Mouse (Mus musculus) intestine, embryonic 16.5 days (tissue): Measurements from ENCODE around the gene Stim1. TPM values are rescaled to one million over a fixed set of nuclear protein-coding genes. Genes with fewer than 3 reads are reported as not detected.
"Not testable (repeated sequence)": the region's sequence is repeated elsewhere in the genome, so short reads cannot be mapped to it uniquely, and the experiment has no call there.

Experiments
- ATAC-seq: fragments of 200-750 bp; cut with Nextera tagmentation; 2 replicates; pipeline ENCODE4 v1.8.0; 2017; ENCODE audit warnings: moderate TSS enrichment, moderate library complexity
- H3K27ac ChIP-seq: fragments of 300-500 bp; sonication (generic); 2 replicates; pipeline ENCODE4 v1.5.1; 2014; ENCODE audit warnings: mild to moderate bottlenecking, low read length
- H3K27me3 ChIP-seq: fragments of 300-500 bp; sonication (generic); replicated peaks from 2 replicates; pipeline ENCODE4 v1.6.1; 2014; ENCODE audit warnings: low read length, control low read depth, mixed read lengths; ENCODE audit not compliant: control insufficient read depth, insufficient read depth
- H3K36me3 ChIP-seq: fragments of 300-500 bp; sonication (generic); 2 replicates; pipeline ENCODE4 v1.6.1; 2014; ENCODE audit warnings: low read length, control low read depth; ENCODE audit not compliant: control insufficient read depth, insufficient read depth
- H3K4me1 ChIP-seq: fragments of 300-500 bp; sonication (generic); 2 replicates; pipeline ENCODE4 v1.6.1; 2014; ENCODE audit warnings: low read length, control low read depth, mixed read lengths; ENCODE audit not compliant: control insufficient read depth, insufficient read depth
- H3K4me2 ChIP-seq: fragments of 300-500 bp; sonication (generic); 2 replicates; pipeline ENCODE4 v1.6.1; 2014; ENCODE audit warnings: low read depth, low read length, control low read depth
- H3K4me3 ChIP-seq: fragments of 300-500 bp; sonication (generic); 2 replicates; pipeline ENCODE4 v1.5.1; 2014; ENCODE audit warnings: mild to moderate bottlenecking, low read length
- H3K9ac ChIP-seq: fragments of 300-500 bp; sonication (generic); 2 replicates; pipeline ENCODE4 v1.6.1; 2014; ENCODE audit warnings: low read depth, low read length
- H3K9me3 ChIP-seq: fragments of 300-500 bp; sonication (generic); 2 replicates; pipeline ENCODE4 v1.6.1; 2016; ENCODE audit warnings: low read length, control low read depth; ENCODE audit not compliant: control insufficient read depth
- WGBS: fragments of 180-500 bp; shearing (Covaris S2); extraction: QIAGEN DNeasy Blood & Tissue Kit; methylation state at CpG from one replicate; pipeline ENCODE4 v1.1.7; 2014; 5-methylcytosine and 5-hydroxymethylcytosine counted together
- polyA plus RNA-seq: library from polyadenylated mRNA; unstranded; fragments of >200 nt; fragmentation: Nextera tagmentation; extraction: Ambion mirVana; gene quantifications from 2 replicates; pipeline ENCODE4 v1.2.1, GENCODE M21; 2015

Stim1 gene
- polyA plus RNA-seq, 1 experiment from 2014 or later, result 21.1 TPM

DNA sequence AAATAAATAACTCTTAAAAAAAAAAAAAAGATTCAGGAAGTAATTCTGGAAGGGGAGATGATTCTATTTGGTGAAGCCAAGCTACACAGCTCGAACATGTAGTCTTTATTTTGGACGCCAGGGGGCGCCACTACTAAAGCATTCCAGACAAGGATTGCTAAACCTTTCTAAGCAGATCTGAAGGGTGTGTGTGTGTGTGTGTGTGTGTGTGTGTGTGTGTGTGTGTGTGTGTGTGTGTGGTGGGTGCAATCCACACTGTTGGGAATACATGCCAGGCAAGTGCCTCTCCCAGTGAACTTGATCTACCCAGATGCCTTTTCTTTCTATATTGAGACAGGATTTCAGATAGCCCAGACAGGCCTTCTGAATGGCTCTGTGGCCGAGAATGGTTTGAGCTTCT lies 9.4 kb upstream of the Stim1 start:
- WGBS, result 21% methylated on average over 4 of the region's 4 CpGs
- H3K27me3 ChIP-seq, result no peaks in the 10 kb centered on the region
- H3K9ac ChIP-seq, result no peak overlapping the region
- no peak overlapping the region for H3K27ac ChIP-seq
- no peak overlapping the region for H3K4me2 ChIP-seq
- H3K4me1 ChIP-seq, result no peaks in the 10 kb centered on the region
- H3K4me3 ChIP-seq, result no peak overlapping the region
- H3K36me3 ChIP-seq, result no peaks in the 10 kb centered on the region
- ATAC-seq, result peak; percentile 71
- H3K9me3 ChIP-seq, result no peaks in the 10 kb centered on the region

DNA sequence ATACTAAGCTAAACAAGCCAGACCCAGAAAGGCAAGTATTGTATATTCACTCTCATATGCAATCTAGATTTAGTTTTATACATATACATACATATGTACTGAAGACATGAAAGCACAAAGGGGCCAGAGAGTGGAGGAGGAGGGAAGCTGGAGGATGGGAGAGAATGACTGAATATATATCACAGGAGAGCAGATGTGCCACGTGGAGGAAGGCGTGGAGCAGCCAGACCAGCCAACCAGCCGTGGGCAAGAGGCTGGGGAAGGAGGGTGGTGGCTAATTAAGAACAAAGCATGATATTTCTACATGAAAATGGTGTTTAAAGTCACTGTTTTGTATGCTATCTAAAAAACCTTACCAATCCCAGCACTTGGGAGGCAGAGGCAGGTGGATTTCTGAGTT lies 8.9 kb upstream of the Stim1 start:
- H3K9me3 ChIP-seq, result no peaks in the 10 kb centered on the region
- H3K4me2 ChIP-seq, result no peak overlapping the region
- 64% methylated on average over 3 of the region's 3 CpGs for WGBS
- no peak overlapping the region for H3K27ac ChIP-seq
- ATAC-seq, result no peak
- no peaks in the 10 kb centered on the region for H3K36me3 ChIP-seq
- no peaks in the 10 kb centered on the region for H3K4me1 ChIP-seq
- no peak overlapping the region for H3K4me3 ChIP-seq
- H3K27me3 ChIP-seq, result no peaks in the 10 kb centered on the region
- no peak overlapping the region for H3K9ac ChIP-seq

DNA sequence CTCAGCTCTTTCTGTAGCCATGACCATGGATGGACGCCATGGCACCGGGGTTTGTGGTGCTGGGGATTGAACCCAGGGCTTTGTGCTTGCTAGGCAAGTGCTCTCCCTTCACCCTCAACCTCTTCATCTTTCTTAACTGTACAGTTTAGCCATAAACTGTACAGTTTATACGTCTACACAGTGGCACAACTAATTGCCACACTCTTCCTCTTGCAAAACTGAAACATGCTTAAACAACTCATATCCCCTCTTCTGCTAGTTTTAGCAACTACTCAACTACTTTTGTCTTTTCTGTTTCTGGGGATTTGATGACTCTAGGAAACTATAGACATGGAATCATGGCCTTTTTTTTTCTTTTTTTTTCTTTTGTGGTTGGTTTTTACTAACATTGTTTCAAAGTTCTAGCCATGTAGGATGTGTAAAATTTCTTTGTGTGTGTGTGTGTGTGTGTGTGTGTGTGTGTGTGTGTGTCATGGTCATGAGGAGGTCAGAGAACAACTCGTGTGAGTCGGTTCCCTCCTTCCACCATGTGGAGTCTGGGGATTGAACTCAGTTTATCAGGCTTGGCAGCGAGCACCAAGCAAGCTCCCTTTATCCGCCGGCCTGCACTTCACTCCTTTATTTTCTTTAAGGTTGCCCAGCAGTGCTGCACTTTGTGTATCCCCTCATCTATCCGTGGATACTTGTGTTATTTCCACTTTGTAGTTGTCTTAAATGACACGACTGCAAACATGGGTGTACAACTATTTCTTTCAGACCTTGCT lies 7.7 kb upstream of the Stim1 start:
- 86% methylated on average over 10 of the region's 10 CpGs for WGBS

DNA sequence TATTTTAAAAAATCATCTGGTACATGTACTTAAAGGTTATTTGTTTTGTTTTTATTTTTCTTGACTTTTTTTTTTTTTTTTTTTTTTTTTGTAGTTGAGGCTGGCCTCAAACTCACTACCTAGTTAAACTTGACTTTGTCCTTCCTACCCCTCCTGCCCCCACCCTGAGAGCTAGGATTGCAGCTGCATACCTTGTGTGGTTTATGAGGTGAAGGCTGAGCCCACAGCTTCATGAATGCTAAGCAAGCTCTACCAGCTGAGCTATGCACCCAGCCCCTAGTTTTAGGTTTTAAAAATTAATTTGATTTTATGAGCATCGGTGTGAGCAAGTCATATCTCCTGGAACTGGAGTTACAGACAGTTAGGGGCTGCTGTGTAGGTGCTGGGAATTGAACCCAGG lies 7.1 kb upstream of the Stim1 start:
- Histone ChIP-seq H3K27me3 (no peaks in the 10 kb centered on the region), H3K4me3 (no peak overlapping the region), H3K9ac (no peak overlapping the region), H3K9me3 (no peaks in the 10 kb centered on the region), H3K27ac (no peak overlapping the region), H3K36me3 (no peaks in the 10 kb centered on the region), H3K4me2 (no peak overlapping the region), H3K4me1 (no peaks in the 10 kb centered on the region)
- ATAC-seq, result no peak
- 90% methylated on average over 1 of the region's 1 CpGs for WGBS

More for the DNA sequence above, 7.7 kb upstream of the Stim1 start:
- H3K9me3 ChIP-seq, result no peaks in the 10 kb centered on the region
- no peak overlapping the region for H3K9ac ChIP-seq
- no peak overlapping the region for H3K4me3 ChIP-seq
- ATAC-seq, result no peak
- no peak overlapping the region for H3K27ac ChIP-seq
- H3K4me1 ChIP-seq, result no peaks in the 10 kb centered on the region
- no peaks in the 10 kb centered on the region for H3K36me3 ChIP-seq
- no peak overlapping the region for H3K4me2 ChIP-seq
- H3K27me3 ChIP-seq, result no peaks in the 10 kb centered on the region

DNA sequence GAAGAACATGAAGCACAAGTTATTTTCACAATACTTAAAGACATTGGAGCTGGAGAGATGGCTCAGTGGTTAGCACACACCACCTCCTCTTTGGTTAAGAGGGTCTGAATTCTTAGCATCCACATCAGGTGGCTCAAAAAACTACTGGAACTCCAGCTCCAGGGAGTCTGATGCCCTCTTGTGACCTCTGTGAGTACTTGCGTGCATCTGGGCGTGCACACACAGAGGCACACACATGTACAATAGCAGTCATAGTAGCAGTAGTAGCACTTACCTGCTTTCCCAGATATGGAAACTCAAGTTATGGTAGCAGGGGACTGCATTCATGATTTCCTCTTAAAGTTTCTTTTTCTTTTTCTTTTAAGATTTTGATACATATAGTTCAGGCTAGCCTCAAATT lies 4.6 kb upstream of the Stim1 start:
- no peaks in the 10 kb centered on the region for H3K36me3 ChIP-seq
- no peak overlapping the region for H3K27ac ChIP-seq
- 88% methylated on average over 2 of the region's 2 CpGs for WGBS
- H3K27me3 ChIP-seq, result no peaks in the 10 kb centered on the region
- H3K4me2 ChIP-seq, result no peak overlapping the region
- no peaks in the 10 kb centered on the region for H3K9me3 ChIP-seq
- no peaks in the 10 kb centered on the region for H3K4me1 ChIP-seq
- no peak overlapping the region for H3K4me3 ChIP-seq
- no peak overlapping the region for H3K9ac ChIP-seq
- no peak for ATAC-seq

DNA sequence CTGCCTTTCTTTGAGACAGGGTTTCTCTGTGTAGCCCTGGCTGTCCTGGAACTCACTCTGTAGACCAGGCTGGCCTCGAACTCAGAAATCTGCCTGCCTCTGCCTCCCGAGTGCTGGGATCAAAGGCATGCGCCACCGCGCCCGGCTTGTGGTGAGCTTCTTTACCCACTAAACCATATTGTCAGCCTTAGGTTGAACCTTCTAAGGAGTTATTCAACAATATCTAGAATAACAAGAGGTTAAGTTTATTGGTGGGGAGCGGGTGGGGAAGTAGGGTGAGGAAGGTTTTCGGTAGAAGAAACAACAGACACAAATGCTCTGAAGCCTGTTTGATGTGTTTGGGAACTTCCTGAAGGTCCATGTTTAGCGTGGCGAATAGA lies 1.6 kb upstream of the Stim1 start:
- H3K27me3 ChIP-seq, ATAC-seq, H3K27ac ChIP-seq, H3K36me3 ChIP-seq, H3K9me3 ChIP-seq, H3K9ac ChIP-seq, H3K4me2 ChIP-seq, H3K4me3 ChIP-seq: not testable (repeated sequence)
- 90% methylated on average over 10 of the region's 10 CpGs for WGBS
- H3K4me1 ChIP-seq, result peaks cover 12% of the 10 kb centered on the region

DNA sequence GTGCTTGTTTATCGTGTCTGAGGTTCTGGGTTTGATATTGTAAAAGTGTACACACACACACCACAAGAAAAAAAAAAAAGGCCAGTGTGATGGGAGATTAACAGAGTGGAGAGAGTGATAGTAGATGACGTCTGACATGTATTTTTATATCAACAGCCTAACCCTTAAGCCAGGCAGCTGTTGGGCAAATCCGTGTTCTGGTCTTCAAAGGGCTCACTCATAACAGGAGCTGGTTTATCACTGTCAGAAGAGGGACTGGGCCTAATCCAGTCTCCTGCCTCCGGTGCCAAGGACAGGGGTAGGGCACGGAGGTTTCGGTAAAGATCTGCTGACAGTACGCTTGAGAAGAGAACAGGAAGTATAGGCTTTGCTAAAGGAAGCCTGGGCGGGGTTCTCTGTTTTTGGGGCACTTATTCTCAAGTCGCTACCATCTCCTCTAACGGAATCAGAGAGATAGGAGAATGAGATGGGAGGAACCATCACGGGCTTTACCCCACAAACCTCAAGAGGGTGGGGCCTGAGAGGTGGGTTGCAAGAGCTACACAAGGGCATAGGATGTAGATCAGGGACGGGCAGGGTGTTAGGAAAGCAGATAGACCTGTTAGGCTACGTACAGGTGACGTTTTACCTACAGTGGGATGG lies 1.1 kb upstream of the Stim1 start:
- ATAC-seq, result peak; percentile 22
- Histone ChIP-seq H3K36me3 (no peaks in the 10 kb centered on the region), H3K4me1 (peaks cover 12% of the 10 kb centered on the region), H3K4me3 (no peak overlapping the region), H3K27me3 (no peaks in the 10 kb centered on the region), H3K9ac (no peak overlapping the region), H3K9me3 (no peaks in the 10 kb centered on the region), H3K4me2 (peak overlapping the region; percentile 1; the same call in 1 of the 2 replicates), H3K27ac (no peak overlapping the region)
- 47% methylated on average over 14 of the region's 14 CpGs for WGBS

DNA sequence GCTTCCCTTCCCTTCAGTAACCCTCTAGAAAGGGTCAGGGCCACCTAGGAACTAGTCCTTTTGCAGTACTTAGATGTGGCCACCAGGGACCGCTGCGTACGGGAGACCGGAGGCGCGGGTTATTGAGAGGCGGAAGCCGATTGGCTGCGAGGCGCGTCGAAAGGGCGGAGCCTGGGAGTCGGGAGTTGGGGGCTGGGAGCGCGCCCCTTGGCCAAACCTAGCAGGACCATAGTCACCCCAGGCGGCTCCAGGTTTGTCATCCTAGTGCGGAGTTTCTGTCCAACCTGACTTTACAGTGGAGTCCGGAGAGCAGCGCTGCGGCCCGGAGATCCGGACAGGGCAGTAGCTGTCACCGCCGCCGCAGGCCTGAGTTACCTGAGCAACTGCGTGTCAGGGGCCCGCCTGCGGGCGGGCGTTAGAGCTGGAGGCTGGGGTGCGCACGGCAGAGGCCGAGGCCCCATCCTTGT lies 460 bp upstream of the Stim1 start:
- Histone ChIP-seq H3K27ac (peak overlapping the region; percentile 76; the same call in 1 of the 2 replicates), H3K4me2 (peak overlapping the region; percentile 73), H3K9me3 (no peaks in the 10 kb centered on the region), H3K36me3 (no peaks in the 10 kb centered on the region), H3K4me3 (peak overlapping the region; percentile 85), H3K27me3 (no peaks in the 10 kb centered on the region), H3K9ac (peak overlapping the region; percentile 79), H3K4me1 (peaks cover 12% of the 10 kb centered on the region)
- under 1% methylated on average over 34 of the region's 34 CpGs for WGBS
- peak; percentile 95 for ATAC-seq

DNA sequence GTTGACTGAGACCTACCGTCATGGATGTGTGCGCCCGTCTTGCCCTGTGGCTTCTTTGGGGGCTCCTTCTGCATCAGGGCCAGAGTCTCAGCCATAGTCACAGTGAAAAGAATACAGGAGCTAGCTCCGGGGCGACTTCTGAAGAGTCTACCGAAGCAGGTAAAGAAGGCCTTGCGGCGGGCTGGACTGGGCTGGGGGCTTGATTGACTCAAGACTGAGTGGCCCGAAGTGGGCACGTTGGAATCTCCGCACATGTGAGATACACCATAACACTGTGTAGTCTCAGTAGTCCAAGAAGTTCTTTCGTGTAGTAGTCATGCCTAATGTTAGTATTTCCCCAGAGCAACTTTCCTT lies 766 bp downstream of the Stim1 start:
- H3K9me3 ChIP-seq, result no peaks in the 10 kb centered on the region
- H3K27me3 ChIP-seq, result no peaks in the 10 kb centered on the region
- H3K27ac ChIP-seq, result no peak overlapping the region
- H3K36me3 ChIP-seq, result no peaks in the 10 kb centered on the region
- H3K4me3 ChIP-seq, result peak overlapping the region; percentile 85
- peaks cover 12% of the 10 kb centered on the region for H3K4me1 ChIP-seq
- peak overlapping the region; percentile 79 for H3K9ac ChIP-seq
- no peak; the same call in none of the 2 replicates for ATAC-seq
- H3K4me2 ChIP-seq, result peak overlapping the region; percentile 73
- 6% methylated on average over 12 of the region's 12 CpGs for WGBS
